Mouse (Mus musculus): ENCODE measurements around the gene Prss54. TPM values are rescaled to one million over a fixed set of nuclear protein-coding genes. Genes with fewer than 3 reads are reported as not detected.

Prss54 gene
- total RNA-seq (2023), result not detected

DNA sequence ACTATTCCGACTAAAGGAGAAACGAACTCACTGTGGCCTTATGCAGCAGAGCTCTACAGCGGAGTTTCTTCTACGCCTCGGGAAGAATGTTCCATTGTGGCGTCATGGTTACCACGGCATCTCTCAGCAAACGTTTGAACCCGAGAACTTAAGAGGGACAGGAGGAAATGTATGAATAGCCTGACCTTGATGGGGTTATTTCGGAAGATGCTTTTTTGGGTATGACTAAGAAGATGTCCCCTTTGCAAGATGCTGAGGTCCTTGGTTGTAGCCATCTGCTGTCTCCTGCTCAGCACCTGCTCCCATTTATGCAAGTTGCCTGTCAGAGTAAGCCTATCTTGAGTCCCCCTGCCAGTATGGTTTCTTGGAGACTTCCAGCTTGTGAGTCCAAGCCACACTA, at the start of gene Prss54:
Gene Prss54 (minus strand): TSS at position 101 of the 400 bp plus-strand sequence.

DNA sequence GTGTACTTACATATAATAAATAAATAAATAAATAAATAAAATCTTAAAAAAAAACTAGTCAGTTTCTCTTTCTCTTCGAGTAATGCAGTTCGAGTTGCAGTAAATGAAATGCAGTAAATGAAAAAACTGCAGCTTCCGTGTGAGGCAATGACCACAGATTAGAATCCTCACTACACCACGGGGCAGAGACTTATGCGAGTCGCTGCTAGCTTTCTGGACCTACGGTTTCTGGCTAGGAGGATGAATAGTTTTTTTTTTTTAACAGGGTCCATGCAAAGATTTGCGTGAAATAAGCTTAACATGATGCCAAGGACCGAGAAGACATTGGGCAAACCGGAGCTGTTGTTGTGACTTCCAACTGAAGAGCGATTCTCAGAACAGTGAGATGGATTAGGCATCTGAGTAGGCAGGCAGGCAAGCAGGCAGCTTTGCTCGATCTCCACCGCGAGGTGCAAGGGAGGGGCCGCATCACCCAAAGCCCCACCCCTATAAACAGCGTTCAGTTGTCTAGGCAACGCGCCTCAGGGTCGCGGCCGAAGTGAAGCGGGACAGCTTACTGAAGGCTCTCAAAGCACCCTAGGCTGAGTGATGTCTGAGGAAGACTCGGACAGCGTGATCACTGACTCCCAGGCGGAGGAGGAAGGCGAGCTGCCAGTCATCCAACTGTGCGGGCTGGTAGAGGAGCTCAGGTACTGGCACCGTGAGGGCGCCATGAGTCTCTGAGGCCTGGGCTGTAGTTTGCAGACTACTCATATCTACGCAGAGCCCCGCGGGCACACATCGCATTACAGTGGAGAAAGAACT, 42.4 kb downstream of the Prss54 start, which contains the start of gene Ccdc113:
Gene Ccdc113 (plus strand): TSS at position 502 of the 804 bp plus-strand sequence.

Other genes starting within 250 kb of the Prss54 start
- 20.0 TPM for gene Zfp319, start 244.4 kb downstream of the Prss54 start, total RNA-seq (2023)
- gene Usb1, start 244.1 kb downstream of the Prss54 start, total RNA-seq (2023), result 41.3 TPM
- 5.6 TPM for gene Mmp15, start 224.1 kb downstream of the Prss54 start, total RNA-seq (2023)
- gene Cfap20, start 141.5 kb downstream of the Prss54 start, total RNA-seq (2023), result 70.3 TPM
- 73.8 TPM for gene Csnk2a2, start 86.3 kb downstream of the Prss54 start, total RNA-seq (2023)
- not detected for gene Ccdc113, start 42.3 kb downstream of the Prss54 start, total RNA-seq (2023)
- 3.8 TPM for gene Gins3, start 57.1 kb upstream of the Prss54 start, total RNA-seq (2023)
- 0.85 TPM for gene Ndrg4, start 100.6 kb upstream of the Prss54 start, total RNA-seq (2023)
- 40.2 TPM for gene Setd6, start 139.5 kb upstream of the Prss54 start, total RNA-seq (2023)
- gene Cnot1, start 231.1 kb upstream of the Prss54 start, total RNA-seq (2023), result 323 TPM
- 82.2 TPM for gene Sap18b, start 249.0 kb upstream of the Prss54 start, total RNA-seq (2023)

Data from CD4-positive naive resting alpha-beta T cell, adult 76 days (primary cell).